Mouse (Mus musculus): Measurements from ENCODE around the gene Sema3e.

- no peak for TF ChIP-seq POLR2A (IDR thresholded peaks at IDR 0.05; ENCODE audit: insufficient read depth, low read depth, low read length)
- no peak for TF ChIP-seq CTCF (IDR thresholded peaks at IDR 0.05)
These were observed 32.2 kb upstream of the Sema3e start for GRCm38 (mm10) chr5:13992734-13993396.
